Mouse (Mus musculus) midbrain, embryonic 10.5 days (tissue): ENCODE results near the gene Lypd1. TPM values are rescaled to one million over a fixed set of nuclear protein-coding genes. Genes with fewer than 3 reads are reported as not detected.

ENCODE experiments used
- DNase-seq: peaks from one replicate; pipeline ENCODE4 v3.0.0-alpha.2; 2017; ENCODE audit warnings: low spot score
- H3K27ac ChIP-seq: fragments of 300-500 bp; sonication (generic); replicated peaks from 2 replicates; pipeline ENCODE4 v1.5.1; 2016; ENCODE audit warnings: mild to moderate bottlenecking
- H3K27me3 ChIP-seq: fragments of 300-500 bp; sonication (generic); 2 replicates; pipeline ENCODE4 v1.6.1; 2016; ENCODE audit warnings: low read depth, mild to moderate bottlenecking; ENCODE audit not compliant: poor library complexity, severe bottlenecking
- H3K36me3 ChIP-seq: fragments of 300-500 bp; sonication (generic); 2 replicates; pipeline ENCODE4 v1.6.1; 2016; ENCODE audit warnings: mild to moderate bottlenecking, moderate library complexity
- H3K4me1 ChIP-seq: fragments of 300-500 bp; sonication (generic); 2 replicates; pipeline ENCODE4 v1.6.1; 2016
- H3K4me3 ChIP-seq: fragments of 300-500 bp; sonication (generic); 2 replicates; pipeline ENCODE4 v1.5.1; 2016; ENCODE audit warnings: mild to moderate bottlenecking, moderate library complexity
- H3K9me3 ChIP-seq: fragments of 300-500 bp; sonication (generic); replicated peaks from 2 replicates; pipeline ENCODE4 v1.6.1; 2016; ENCODE audit warnings: mild to moderate bottlenecking
- WGBS: fragments of 180-500 bp; shearing (Covaris S2); methylation state at CpG from one replicate; pipeline ENCODE4 v1.1.7; 2016; 5-methylcytosine and 5-hydroxymethylcytosine counted together
- polyA plus RNA-seq: library from polyadenylated mRNA; unstranded; fragments of >200 nt; fragmentation: Nextera tagmentation; extraction: Ambion mirVana; gene quantifications from 2 replicates; pipeline ENCODE4 v1.2.1, GENCODE M21; 2016

Lypd1 gene
- polyA plus RNA-seq, 1 experiment from 2014 or later = 3.3 TPM

DNA sequence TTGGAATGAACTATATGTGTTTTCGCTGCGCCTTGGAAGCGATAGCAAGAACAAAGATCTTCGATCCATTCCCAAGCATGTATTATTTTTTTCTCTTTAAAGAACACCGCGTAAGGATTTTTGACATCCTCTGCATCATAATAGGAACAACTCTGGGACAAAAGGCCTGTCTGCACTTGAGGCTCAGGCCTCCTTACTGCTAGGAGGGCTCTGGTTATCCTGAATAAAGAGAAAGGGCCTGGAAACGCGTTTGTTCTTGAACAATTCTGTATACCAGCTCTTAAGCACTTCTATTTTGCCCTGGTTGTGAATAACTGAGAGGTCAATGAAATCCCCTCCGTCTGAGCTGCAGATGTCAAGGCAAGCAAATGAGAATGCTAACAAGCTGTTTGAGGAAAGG lies 19.7 kb downstream of the Lypd1 start:
- no peaks in the 10 kb centered on the region for H3K36me3 ChIP-seq
- peaks cover 4% of the 10 kb centered on the region; the same call in 1 of the 2 replicates for H3K27me3 ChIP-seq
- peak overlapping the region; percentile 55; the same call in 1 of the 2 replicates for H3K27ac ChIP-seq
- peaks cover 16% of the 10 kb centered on the region for H3K4me1 ChIP-seq
- DNase-seq = no peak
- H3K4me3 ChIP-seq = no peak overlapping the region
- H3K9me3 ChIP-seq = no peaks in the 10 kb centered on the region
- 53% methylated on average over 9 of the region's 9 CpGs for WGBS

DNA sequence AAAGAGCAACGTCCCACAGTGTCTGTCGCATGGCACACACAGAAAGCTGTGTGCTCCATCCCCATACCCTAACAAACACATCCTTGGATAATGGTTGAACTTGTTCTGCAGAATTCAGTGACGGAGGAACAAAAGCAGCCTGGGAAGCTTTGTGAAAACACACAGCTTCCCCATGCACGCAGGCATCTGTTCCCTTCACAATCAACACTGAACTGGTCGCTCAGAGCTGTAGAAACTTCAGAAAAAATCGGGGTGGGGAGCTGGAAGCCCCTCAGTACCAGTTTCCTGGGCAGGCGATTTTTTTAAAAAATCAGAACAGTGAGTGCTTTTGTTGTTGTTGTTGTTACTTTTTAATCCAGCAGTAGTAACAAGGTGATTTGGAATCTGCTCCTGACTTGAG lies 42.8 kb downstream of the Lypd1 start:
- peak overlapping the region; percentile 49; the same call in 1 of the 2 replicates for H3K27ac ChIP-seq
- no peaks in the 10 kb centered on the region for H3K9me3 ChIP-seq
- no peak overlapping the region for H3K4me3 ChIP-seq
- peaks cover 11% of the 10 kb centered on the region for H3K4me1 ChIP-seq
- WGBS = 44% methylated on average over 7 of the region's 7 CpGs
- H3K36me3 ChIP-seq = no peaks in the 10 kb centered on the region
- DNase-seq = no peak
- no peaks in the 10 kb centered on the region for H3K27me3 ChIP-seq

DNA sequence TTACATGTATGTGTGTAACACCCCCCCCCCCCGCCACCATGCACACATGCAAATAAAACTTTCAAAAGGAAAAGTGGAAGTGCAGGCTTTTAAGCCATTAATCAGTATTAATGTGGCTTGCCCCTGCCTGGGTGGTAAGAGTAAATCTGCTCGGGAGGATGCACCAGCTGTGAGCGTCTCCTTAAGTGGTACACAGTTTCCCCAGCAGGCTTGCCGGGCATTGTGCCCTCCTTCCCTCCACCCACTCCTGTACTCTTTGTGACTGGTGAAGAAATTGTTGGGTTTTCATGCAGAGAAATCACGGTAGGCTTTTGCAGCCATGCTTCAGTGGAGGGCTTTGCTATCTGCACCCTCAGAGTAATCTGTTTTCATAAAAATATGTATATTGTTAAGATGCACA lies 54.3 kb downstream of the Lypd1 start:
- H3K4me3 ChIP-seq = no peak overlapping the region
- no peaks in the 10 kb centered on the region for H3K36me3 ChIP-seq
- no peaks in the 10 kb centered on the region for H3K27me3 ChIP-seq
- H3K27ac ChIP-seq = no peak overlapping the region
- WGBS = 81% methylated on average over 5 of the region's 5 CpGs
- DNase-seq = no peak
- H3K9me3 ChIP-seq = no peaks in the 10 kb centered on the region
- peaks cover 11% of the 10 kb centered on the region for H3K4me1 ChIP-seq

DNA sequence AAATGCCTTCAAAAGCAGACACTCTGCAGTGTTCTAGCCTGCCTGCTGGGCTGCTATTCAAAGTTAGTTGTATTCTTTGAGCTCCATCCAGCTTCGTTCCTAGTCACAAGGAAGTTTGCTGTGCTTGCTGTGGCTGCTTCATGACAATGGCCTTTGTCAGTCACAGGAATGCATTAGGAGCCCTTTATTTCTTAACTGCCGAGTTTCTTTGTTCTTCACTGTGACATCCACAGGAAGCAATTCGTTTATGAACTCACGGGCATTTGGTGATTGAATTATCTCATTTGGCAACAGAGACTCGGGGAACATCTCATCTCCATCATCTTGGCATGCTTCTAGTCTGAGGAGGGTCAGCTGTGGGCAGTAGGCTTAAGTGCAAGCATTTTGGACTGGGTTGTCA lies 58.3 kb downstream of the Lypd1 start:
- H3K36me3 ChIP-seq = no peaks in the 10 kb centered on the region
- H3K9me3 ChIP-seq = no peaks in the 10 kb centered on the region
- peaks cover 11% of the 10 kb centered on the region for H3K4me1 ChIP-seq
- 8% methylated on average over 5 of the region's 5 CpGs for WGBS
- no peaks in the 10 kb centered on the region for H3K27me3 ChIP-seq
- DNase-seq = no peak
- no peak overlapping the region for H3K27ac ChIP-seq
- H3K4me3 ChIP-seq = no peak overlapping the region

DNA sequence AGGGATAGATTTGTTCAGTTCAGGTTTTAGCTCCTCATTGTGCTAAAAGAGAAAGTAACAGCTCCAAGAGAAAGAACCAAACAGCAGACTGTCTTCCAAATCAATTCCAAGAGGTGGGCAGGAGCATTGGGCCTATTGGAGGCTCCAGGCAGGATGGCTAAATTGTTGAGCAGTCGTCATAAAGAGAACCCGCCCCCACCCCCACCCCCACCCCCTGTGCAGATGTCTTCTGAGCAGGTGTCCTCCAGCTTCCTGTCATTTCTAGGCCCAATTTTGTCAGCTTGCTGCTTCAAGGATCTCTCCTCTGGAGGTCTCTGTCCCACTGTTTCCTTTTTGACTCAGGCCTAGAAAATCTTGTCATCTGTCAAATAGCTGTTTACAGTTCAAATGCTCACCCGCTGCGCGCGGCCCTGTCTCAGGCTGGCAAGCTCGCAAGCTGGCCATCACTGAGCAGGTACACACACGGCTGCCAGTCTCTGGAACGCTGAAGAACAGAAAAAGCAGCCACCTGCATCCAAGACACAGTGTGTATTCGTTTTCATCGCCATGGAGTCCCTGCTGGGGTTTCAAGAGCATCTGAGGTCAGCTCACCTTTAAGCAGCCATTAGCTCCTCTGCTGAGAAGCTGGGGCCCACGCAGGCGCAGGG lies 73.0 kb downstream of the Lypd1 start:
- Histone ChIP-seq H3K36me3 (no peaks in the 10 kb centered on the region), H3K9me3 (no peaks in the 10 kb centered on the region), H3K4me3 (no peak overlapping the region), H3K27me3 (no peaks in the 10 kb centered on the region), H3K4me1 (0 out of 2 replicates have a peak, but pooled peaks cover 4% of the 10 kb centered on the region), H3K27ac (no peak overlapping the region)
- WGBS = 64% methylated on average over 13 of the region's 13 CpGs
- DNase-seq = no peak

DNA sequence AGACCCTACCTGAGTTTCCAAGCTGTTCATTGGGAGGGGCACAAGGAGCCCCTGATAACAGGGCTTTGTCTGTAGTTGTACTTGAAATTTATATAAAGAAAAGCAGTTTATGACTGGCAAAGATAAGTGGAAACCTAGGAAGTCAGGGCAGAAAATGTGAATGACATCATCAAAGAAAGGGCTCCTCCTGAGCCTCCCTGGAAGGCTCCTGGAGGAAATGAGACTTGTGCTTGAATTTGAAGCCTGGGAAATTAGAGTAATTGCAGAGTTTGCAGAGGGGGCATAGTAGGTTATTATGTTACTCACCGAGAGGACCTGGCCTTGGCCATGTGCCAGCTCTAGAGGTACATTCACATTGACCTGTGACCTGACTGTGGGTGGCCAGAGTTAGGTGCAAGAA lies 75.4 kb downstream of the Lypd1 start:
- whole genome bisulfite sequencing = 83% methylated on average over 1 of the region's 1 CpGs

DNA sequence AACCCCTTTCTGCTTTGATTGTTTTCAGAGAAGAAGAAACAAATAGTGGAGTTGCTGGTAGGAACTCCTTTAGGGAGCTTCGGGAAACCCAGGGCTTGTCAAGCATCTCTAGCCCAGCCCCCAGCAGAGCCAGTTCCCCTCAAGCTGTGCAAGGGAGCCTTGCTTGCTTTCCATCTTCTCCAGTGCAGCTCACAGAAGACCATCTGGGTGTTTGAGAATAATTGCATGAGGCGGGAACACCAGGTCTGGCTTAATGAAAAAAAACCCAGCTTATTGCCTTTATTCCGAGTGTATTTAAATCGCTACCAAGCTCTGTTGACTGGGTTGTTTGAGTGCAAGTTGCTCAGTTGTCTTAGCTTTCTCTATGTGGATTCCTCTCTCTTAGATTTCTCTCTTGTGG lies 89.3 kb downstream of the Lypd1 start:
- H3K27me3 ChIP-seq = no peaks in the 10 kb centered on the region
- H3K9me3 ChIP-seq = no peaks in the 10 kb centered on the region
- DNase-seq = no peak
- H3K36me3 ChIP-seq = no peaks in the 10 kb centered on the region
- no peaks in the 10 kb centered on the region for H3K4me1 ChIP-seq
- H3K4me3 ChIP-seq = no peak overlapping the region
- no peak overlapping the region for H3K27ac ChIP-seq
- WGBS = 84% methylated on average over 4 of the region's 4 CpGs

More for the DNA sequence above, 75.4 kb downstream of the Lypd1 start:
- H3K27me3 ChIP-seq = no peaks in the 10 kb centered on the region
- no peak overlapping the region for H3K4me3 ChIP-seq
- no peaks in the 10 kb centered on the region for H3K36me3 ChIP-seq
- H3K27ac ChIP-seq = no peak overlapping the region
- DNase-seq = no peak
- 0 out of 2 replicates have a peak, but pooled peaks cover 4% of the 10 kb centered on the region for H3K4me1 ChIP-seq
- no peaks in the 10 kb centered on the region for H3K9me3 ChIP-seq

DNA sequence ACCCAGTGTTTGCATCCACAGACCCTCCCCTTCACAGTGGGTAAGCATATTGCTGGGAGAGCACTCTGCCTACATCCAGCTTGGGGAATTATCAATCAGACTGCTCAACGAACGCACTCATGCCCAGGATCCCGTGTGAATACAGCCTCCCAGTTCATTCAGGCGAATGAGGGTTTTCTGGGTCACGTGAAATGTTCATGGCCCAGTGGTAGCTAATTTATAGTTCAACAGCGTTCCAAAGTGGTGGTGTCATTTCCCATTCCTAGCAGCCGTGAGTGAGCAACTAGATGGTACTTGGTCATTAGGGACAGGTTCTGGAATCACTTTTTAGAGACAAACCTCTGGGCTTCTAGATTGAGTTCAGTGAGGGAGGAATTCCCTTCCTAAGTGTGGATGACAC lies 91.8 kb downstream of the Lypd1 start:
- Histone ChIP-seq H3K9me3 (no peaks in the 10 kb centered on the region), H3K4me1 (no peaks in the 10 kb centered on the region), H3K27ac (no peak overlapping the region), H3K36me3 (no peaks in the 10 kb centered on the region), H3K27me3 (no peaks in the 10 kb centered on the region), H3K4me3 (no peak overlapping the region)
- DNase-seq = no peak
- 88% methylated on average over 7 of the region's 7 CpGs for WGBS

Other genes starting within 250 kb of the Lypd1 start
- not detected in 2 replicates for gene Gpr39, start 236.1 kb downstream of the Lypd1 start, polyA plus RNA-seq